Mouse (Mus musculus) gastrocnemius, postnatal 36 days (tissue): ENCODE data around the gene Rab1a. TPM values are rescaled to one million over a fixed set of nuclear protein-coding genes. Genes with fewer than 3 reads are reported as not detected.

Source experiments
- DNase-seq, 2 experiments: peaks; one replicate each; pipeline ENCODE4 v3.0.0; 2022
- intact Hi-C: fragments of 180-260 bp; cut with DNase I; formaldehyde crosslinking; loops from one replicate; pipeline ENCODE4 v1.15.1; 2025
- total RNA-seq, 2 experiments: library from RNA; stranded (reverse); gene quantifications; 2 replicates each; pipeline ENCODE4 v1.2.3; 2021

The Rab1a gene
- total RNA-seq, 2 experiments from 2014 or later, result 78.3 to 88.9 TPM

- intact Hi-C loops, result loop anchor here (5.0 to 10.0 kb wide), 3 partner anchors 42 to 390 kb away; partner anchors contain the start of gene Rab1a
- DNase-seq, result no peak
Measured at GRCm38 (mm10) chr11:20244336-20245290, 43.4 kb downstream of the Rab1a start.

DNA sequence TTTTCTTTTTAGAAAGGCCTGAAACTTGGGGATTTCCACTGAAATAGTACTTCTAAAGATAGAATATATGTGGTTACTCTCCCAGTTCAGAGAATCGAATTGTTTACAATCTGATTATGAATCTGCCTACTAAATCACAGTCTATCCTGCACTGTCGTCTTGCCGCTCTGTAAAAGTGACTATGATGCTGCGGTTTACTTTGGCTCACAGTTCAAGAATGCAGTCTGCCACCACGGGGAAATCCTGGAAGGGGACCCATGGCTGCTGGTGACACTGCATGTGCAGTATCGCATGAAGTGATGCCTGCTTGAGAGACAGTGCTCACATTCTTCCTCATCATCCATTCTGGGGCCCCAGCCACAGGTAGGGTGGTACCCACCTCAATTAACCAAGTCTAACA lies 44.1 kb downstream of the Rab1a start:
- intact Hi-C loops, result loop anchor here (5.0 to 10.0 kb wide), 3 partner anchors 43 to 389 kb away; partner anchors contain the start of gene Rab1a
- DNase-seq, result no peak

GRCm38 (mm10) chr11:20246616-20247015 lies 45.4 kb downstream of the Rab1a start:
- DNase-seq, result no peak
- intact Hi-C loops, result loop anchor here (5.0 to 10.0 kb wide), 3 partner anchors 44 to 388 kb away; partner anchors contain the start of gene Rab1a

DNA sequence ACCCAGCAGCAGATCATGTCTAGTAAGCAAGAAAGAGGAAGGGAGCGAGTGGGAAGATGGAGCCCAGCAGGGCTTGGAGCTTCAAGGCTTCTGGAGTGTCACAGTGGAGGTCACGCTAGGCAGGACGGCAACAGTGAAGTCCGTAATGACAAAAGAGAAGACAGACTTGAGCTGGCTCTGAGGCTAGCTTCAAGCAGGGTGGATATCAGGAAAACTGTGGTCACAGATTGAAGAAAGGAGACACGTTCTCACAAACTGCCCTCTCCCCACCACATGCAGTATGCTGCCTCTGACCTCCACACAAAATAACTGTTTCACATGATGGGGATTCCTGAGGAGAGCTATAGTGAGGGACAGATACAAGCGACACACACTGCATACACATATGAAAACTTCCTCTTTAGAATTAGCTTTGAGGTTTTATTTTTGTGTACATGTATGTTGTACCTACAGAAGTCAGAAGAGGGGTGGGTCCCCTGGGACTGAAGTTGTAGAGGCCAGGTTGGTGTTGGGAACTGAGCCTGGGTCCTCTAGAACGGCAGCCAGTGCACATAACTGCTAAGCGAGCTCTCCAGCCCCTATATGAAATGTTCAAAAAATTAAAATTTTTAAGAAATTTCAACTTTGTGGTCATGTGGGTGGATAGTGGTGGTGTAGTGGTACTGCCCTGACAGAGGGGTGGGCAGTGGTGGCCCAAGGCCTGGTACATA lies 46.1 kb downstream of the Rab1a start:
- intact Hi-C loops, result loop anchor here (5.0 to 10.0 kb wide), 3 partner anchors 45 to 388 kb away; partner anchors contain the start of gene Rab1a
- DNase-seq, result no peak

- no peak for DNase-seq
- intact Hi-C loops, result loop anchor here (5.0 to 10.0 kb wide), 3 partner anchors 46 to 387 kb away; partner anchors contain the start of gene Rab1a
Measured at GRCm38 (mm10) chr11:20248277-20248676, 47.0 kb downstream of the Rab1a start.

DNA sequence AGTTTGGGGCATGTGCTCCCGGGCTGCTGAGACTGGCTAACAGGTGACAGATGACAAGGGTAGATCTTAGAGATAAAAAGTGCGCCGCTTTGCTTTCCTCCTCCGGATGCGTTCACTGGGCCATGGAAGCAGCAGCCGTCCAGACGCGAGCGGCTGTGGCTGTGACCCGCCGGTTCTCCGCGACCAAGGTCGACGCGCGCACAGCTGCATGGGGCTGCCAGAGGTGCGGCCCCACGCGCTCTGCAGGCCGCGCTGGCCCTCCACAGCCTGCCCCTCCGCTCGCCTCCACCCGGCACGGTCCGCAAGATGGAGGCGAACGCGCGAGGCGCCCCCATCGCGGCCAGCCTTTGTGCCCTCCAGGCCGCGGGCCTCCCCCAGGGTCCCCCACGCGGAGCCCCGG lies 47.6 kb downstream of the Rab1a start:
- no peak for DNase-seq
- intact Hi-C loops, result loop anchor here (5.0 to 10.0 kb wide), 3 partner anchors 47 to 386 kb away; partner anchors contain the start of gene Rab1a

DNA sequence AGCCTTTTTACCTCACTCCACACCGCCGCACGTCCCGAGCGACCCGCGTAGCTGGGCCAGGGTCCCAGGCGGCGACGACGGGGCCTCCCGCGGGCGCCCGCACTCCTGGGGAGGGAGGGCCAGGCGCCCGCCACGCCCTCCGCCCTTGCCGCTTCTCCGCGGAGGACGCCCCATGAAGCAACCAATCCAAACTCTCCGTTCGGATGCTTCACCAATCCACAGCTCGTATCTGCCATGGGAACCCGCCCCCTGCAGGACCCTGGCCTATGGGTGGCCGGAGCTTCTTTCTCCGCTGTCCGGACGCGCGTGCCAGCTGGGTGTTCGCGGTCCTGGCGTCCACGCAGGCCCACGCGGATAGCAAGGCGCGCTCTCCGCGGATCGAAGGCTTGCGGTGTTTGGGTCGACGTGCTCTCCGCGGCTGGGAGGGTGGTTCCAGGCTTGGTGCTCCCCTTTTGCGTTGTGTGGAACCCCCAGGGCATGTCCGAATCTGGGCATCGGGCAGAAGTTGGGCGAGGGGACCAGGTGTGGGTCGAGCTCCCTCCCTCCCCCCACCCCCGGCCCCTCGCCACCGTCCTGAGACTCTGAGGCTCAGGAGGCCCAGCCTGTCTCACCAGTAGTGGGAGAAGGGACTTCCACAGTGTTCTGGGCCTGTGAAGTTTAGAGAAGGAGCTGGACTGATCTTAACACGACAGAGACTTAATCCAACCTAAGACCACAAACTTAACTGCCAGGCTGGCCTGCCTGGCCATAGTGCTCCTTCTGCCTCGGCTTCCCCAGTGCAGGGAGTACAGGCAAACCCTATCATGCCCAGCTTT lies 48.3 kb downstream of the Rab1a start, which contains the start of gene Cep68:
TSS of gene Cep68 (minus strand) at position 134 of the 815 bp plus-strand sequence.
- peak; percentile 89 to 95 for DNase-seq
- intact Hi-C loops, result loop anchor here (5.0 to 10.0 kb wide), 3 partner anchors 47 to 385 kb away; partner anchors contain the start of gene Rab1a

- intact Hi-C loops, result no loop called here
- no peak for DNase-seq
Measured at GRCm38 (mm10) chr11:20250476-20251178, 49.4 kb downstream of the Rab1a start.

GRCm38 (mm10) chr11:20253088-20253487 lies 51.9 kb downstream of the Rab1a start:
- DNase-seq, result no peak
- intact Hi-C loops, result no loop called here

DNA sequence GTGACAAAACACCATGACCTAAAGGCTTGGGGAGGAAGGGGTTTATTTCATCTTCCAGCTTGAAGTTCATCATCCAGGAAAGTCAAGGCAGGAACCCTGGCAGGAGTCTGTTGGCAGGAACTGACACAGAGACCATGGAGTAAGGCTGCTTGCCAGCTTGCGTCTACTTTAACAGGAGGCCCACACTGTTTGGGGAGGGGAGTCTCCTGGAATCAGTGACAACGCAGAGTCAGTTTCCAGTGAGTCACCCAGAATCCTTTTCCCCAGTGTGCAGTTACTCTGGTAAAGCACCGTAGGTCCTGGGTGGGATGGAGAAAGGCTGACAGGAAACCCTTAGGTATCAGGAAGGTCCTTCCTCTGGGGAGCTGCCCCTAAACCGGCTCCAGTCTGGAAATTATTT lies 53.6 kb downstream of the Rab1a start:
- intact Hi-C loops, result no loop called here
- no peak for DNase-seq

DNA sequence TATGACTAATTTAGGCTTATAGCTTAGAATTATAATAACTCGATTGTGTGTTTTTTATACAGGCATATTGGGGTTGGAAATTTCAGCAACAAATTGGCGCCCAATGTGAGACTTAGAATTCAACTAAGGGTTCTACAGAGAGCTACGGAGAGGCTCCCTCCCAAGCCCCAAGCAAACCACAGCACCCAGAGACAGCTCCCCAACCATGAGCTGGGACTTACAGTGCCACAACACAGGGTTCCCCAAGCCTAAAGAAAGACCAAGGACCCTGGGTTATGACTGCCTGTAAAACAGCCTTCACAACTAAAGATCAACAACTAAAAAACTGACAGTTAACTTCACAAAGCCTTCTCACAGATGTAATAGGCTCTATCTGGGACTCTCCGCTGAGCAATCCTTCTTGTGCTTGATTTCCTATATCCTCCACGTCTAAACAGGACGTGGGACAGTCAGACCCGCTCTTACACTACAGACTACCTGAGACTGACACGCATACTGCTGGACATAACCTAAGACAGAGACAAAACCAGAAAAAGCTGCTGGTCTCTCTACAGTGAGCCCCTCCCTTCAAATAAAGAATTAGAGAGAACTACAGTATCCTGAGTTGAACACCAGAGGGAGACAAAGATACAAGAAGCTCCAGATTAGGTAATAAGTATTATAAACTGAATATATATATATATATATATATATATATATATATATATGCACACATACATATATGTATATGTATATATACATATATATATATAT lies 61.6 kb downstream of the Rab1a start:
- DNase-seq, result no peak
- intact Hi-C loops, result loop anchor here (2.0 to 5.0 kb wide), 2 partner anchors 69 to 138 kb away; partner anchors contain the start of gene Slc1a4

GRCm38 (mm10) chr11:20269885-20270284 lies 68.7 kb downstream of the Rab1a start:
- intact Hi-C loops, result no loop called here

GRCm38 (mm10) chr11:20275974-20276373 lies 74.7 kb downstream of the Rab1a start:
- intact Hi-C loops, result no loop called here

More at GRCm38 (mm10) chr11:20269885-20270284, 68.7 kb downstream of the Rab1a start:
- no peak for DNase-seq

More at GRCm38 (mm10) chr11:20275974-20276373, 74.7 kb downstream of the Rab1a start:
- no peak for DNase-seq

Other genes with a start within 250 kb of the Rab1a start
- gene Actr2, start 88.5 kb upstream of the Rab1a start, total RNA-seq, result 10 to 100 TPM; 31.1 to 34.0 TPM
- gene Cep68, start 48.0 kb downstream of the Rab1a start, total RNA-seq, result 10 to 100 TPM; 26.9 to 30.0 TPM
- under 1 TPM; 0.71 to 0.81 TPM for gene Slc1a4, start 131.3 kb downstream of the Rab1a start, total RNA-seq